Mouse (Mus musculus): ENCODE data around the gene Stoml2.

Stoml2 gene

DNA sequence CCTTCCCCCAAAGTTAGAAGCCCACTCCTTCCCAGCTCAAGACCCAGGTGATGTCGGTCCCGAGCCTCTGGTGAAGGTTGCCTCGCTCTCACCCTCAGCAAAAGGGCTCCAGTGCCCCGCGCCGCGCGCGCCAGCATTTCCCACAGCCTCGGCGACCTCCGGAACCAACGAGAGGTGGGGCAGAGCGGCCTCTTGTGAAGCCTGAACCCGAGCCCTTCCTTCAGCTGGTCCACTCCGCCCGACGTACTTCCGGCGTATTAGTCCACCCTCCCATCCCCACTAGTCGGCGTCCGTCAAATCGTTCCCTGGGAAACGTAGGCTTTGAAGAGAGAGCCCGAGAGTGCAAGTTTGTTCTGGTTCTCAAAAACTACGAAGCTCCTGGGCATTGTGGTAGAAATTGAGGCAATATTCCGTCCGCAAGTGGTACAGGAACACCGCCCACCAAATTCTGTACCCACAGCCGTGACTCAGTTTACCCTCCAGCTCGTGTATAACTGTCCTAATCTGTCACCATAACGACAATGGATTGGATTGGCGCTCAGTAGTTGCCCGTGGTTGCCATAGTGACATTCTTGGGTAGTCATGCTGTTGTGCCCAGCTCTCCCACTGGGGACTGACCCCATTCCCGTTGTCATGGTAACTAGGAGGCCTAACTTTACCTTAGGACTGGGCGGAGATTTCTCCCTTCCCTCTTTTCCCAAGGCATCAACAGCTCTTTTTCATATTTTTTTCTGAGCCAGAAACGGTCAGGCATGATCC is at the start of gene Stoml2:
Stoml2 (minus strand) TSS at position 474 of the 759 bp plus-strand sequence.
- in situ Hi-C loops (cut with MseI, MboI): no loop called here

DNA sequence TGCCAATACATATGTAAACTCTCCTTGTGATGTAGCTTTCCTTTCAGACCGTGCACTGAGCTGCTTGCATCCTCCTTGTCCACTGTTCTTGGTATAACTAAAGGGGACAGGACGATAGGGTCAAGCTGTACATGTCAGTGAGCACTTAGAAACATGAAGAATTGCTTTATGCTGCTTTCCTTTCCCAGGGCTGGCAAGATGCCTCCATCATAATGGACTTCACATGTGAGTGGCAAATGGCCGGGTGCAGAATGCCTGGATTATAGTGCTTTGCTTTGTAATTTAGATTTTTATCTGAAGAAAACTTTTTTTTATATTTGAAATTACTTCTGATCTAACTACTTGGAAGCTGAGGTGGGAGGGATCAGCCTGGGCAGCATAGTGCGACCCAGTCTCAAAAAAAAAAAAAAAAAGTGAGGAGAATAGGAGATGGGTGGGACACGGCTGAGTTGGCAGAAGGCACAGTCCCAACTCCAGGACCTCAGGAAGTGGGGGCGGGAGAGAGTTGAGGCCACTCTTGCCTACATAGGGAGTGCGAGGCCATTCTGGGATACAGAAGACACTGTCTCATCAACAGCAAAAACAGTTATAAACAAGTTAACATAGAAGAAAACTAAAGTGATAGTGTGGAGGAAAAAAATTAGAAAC is 46.7 kb upstream of the Stoml2 start:
- in situ Hi-C loops (cut with MseI, MboI): no loop called here

DNA sequence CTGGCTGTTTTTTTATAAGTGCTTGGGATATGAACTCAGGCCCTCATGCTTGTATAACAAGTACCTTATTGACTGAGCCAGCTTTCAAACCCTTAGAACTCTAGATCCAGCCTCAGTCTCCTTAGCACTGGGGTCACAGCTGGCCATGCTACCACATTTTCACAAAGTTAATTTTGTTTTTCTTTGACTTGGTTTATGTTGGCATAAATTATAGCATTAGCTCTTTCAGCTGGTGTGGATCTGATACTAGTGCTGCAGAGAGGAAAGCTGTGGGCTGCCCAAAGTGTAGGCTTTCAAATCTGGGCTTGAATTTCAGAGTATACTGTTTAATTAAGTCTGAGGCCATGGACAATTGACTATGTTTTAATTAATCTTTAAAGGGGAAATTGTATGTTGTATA is 43.4 kb upstream of the Stoml2 start:
- in situ Hi-C loops (cut with MseI, MboI): no loop called here

DNA sequence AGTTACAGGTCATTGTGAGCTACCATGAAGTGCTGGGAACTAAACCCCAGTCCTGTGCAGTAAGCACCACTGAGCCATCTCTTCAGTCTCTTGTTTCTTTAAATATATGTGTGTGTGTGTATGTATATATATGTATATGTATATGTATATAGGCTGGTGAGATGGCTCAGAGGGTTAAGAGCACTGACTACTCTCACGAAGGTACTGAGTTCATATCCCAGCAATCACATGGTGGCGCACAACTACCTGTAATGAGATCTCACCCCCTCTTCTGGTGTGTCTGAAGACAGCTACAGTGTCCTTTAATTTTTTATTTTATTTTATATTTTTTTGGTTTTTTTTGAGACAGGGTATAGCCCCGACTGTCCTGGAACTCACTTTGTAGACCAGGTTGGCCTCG is 34.0 kb upstream of the Stoml2 start:
- in situ Hi-C loops (cut with MseI, MboI): no loop called here

DNA sequence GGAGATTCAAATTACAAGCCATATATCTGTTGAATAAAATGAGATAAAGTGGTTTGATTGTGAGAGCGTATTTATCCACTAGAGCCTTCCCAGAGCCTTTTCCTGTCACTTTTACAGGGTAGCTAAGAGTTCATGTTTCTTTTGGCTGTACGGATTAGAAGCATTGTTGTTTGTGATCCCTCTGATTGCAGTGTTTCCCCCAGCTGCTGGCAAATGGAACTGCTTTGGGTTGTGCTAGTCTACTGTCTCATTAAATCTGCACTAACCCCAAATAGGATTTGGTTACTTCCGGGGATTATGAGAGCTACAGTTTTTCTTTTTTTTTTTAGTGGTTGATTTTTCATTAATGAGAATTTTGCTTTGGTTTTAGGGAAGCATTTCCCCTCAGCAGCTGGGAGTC is 28.8 kb upstream of the Stoml2 start:
- in situ Hi-C loops (cut with MseI, MboI): no loop called here

DNA sequence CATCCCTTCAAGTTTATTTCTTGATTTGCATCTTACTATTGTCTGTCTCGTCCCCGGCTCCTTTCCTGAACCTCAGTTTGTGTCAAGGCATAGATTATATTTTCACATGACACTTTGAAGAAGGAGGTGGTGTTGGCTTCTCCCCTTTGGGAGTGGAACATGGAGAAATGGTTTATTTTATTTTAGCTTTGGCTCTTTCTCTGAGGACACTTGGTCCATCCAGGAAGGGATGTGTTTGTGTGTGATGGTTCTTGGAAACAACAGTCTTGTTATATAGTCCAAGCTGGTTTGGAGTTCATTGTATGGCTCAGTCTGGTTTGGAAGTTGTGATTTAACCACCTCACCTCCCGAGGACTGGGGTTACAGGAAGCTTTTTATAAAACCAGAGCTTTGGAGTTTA is 28.2 kb upstream of the Stoml2 start:
- in situ Hi-C loops (cut with MseI, MboI): no loop called here

DNA sequence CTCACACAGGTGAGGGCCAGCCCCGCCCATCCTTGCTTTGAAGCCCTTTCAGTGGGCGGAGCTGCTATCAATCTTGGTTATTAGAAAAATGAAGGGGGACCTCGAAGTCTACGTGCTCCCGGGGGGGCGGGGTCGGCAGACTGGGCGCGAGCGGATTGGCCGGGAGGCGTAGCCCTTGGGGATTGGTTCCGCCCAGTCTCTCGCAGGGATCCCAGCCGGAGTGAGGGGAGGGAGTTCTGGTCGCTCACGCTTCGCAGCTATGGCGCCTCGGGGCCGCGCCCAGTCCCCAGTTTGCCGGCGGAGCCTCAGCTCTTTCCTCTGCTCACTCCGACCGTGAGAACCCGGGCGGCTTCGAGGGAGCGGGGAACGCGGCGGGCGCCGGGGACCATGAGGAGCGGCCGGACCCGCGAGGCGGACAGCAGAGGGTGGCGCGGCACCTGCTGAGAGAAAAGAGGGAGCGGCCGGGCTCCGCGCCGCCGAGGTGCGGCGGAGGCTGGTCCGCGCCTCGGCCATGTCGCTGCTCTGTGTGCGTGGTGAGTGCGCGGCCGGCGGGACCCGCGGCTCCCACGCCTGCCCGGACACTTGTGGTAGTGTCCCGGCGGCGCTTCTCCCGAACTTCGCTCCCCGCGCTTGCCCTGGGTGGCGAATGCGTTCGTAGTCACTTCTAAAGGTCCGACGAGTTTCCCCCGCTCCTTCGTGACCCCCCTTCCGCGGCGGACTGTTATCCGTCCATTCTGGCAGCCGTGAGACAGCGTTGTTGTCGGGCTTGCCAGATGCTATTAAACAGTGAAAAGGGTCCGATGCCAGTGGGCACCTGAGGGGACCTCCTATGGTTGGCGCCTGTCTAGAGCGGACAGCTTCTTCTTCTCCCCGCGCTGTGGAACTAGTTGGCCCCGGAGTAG is 27.5 kb upstream of the Stoml2 start, which contains the start of gene Unc13b:
Unc13b (plus strand) TSS at position 201 of the 902 bp plus-strand sequence.
- in situ Hi-C loops (cut with MseI, MboI): no loop called here

DNA sequence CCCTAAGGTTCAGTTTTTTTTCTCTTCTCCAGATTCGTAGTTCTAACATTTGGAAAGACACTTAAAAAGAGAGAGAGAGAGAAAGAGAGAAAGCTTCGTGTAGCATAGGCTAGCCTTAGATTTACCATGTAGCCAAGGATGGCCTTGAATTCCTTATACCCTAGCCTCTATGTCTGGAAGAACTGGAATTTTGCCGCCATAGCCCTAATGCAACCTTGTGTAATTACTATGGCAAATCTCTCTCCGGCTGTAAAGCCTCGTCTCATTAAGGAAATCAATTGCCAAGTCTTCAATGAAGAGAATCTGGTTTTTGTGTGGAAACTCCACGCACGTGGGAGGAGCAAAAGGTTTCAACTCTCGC is 26.9 kb upstream of the Stoml2 start:
- in situ Hi-C loops (cut with MseI, MboI): no loop called here

DNA sequence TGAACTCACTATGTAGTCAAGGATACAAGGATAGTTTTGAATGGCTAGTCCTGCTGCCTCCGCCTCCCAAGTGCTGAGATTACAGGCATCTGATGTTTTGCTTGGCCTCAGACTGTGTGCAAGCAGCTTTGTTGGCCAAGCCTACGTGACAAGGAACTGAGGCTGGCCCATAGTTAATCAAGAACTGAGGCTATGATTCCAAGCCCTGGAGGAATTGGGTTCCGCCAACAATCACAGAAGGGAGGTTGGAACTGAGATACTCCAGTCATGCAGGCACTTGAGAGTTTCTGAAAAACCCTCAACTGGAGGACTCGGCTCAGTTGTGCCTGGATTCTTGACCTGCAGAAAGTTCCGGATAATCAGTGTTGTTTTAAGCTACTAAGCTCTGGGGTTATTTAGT is 26.1 kb upstream of the Stoml2 start:
- in situ Hi-C loops (cut with MseI, MboI): no loop called here

DNA sequence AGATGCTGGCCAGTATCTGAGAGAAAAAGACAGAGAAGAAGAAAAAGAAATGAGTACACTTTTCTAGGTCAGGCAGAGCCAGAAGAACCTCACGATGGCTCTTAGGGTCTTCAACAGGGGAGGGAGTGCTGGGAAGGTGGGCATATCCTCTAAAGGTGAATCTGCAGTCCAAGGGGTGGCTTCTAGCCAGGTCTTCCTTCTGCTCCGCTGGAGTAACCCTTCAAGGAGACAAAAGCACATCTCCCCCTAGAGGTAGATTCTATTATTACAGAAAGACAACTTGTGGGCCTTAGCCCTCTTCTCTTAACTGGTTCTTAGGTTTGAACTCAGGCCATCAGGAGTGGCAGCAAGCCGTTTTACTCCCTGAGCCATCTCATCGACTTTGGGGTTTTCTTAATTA is 21.1 kb upstream of the Stoml2 start:
- in situ Hi-C loops (cut with MseI, MboI): no loop called here

DNA sequence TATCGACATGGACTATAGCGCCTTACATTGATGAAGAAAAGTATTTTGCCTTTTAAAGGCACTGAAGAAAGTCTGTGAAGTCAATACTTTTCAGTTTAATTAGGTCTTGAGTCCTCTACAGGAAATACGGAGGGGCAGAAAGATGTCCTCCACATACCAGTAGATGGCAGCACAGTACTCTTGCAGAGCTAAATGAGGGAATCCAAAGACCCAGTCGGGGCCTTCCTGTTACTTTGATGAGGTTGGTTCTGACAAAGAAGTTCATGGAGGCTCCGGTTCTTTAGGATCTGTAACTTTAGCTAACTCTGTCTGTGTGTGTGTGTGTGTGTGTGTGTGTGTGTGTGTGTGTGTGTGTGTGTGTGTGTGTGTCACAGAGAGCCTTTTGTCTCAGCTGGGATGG is 15.7 kb upstream of the Stoml2 start:
- in situ Hi-C loops (cut with MseI, MboI): no loop called here

DNA sequence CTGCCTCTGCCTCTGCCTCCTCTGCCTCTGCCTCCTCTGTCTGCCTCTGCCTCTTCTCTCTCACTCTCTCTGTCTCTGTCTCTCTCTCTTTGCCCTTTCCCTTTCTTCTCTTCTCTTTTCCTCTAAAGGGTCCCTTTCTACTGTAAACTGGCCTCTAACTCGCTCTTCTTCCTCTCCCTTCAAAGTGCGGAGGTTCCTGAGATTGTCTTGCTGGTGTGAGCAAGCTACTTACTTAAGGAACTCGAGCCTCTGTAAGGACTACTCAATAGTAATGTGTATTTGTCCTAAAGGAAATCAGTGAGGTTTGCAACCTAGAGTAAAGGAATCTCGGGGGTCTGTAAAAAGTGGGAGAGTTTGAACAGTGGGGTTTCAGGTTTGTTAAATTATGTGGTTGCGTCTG is 15.1 kb upstream of the Stoml2 start:
- in situ Hi-C loops (cut with MseI, MboI): no loop called here

DNA sequence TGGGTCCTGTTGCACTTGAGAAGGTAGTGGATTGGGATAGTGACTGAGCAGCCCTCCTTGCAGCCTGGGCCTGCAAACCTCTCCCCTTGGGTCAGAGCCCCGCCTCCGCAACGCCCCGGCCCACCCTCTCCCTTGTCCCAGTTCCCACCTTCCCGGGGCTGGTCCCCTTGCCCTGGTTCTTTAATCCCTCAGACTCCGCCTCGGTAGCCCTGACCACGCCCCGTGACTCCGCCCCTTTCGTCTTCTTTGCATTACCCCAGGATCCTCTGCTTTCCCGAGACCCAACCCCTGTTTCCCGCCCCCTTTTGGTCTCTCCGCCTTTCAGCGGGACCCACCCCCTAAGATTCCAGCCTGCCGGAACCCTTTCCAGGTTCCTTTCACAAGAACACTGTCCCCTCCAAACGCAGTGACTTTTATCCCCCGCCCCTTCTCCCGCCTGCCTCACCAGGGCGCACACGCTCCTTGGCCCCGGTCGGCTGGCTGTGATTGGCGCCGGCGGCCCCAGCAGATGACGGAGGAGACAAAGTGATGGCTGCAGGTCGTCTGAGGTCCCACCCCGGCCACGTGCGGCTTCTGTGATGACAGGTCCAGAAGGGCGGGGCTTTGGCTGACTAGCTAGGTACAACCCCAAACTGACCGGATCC is 14.3 kb upstream of the Stoml2 start, which contains the start of gene Fam214b:
Fam214b (minus strand) TSS at position 562 of the 644 bp plus-strand sequence.
- in situ Hi-C loops (cut with MseI, MboI): no loop called here

DNA sequence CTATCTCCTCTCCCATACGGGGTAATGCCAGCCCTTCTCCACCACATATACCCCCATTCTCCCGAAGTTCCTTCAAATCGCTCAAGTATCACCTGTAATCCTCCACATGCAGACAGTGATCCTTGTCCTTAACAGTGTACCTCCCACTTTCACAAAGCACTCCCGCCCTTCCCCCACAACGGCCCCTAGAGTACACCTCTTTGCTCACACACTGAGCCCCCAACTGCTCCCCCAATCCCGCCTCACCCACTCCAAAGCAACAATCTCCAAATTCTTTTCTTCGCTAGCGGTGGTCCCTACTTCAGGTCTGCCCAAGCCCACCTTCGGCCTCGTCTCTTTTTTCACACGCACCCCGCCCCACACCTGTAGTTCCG is 13.8 kb upstream of the Stoml2 start:
- in situ Hi-C loops (cut with MseI, MboI): no loop called here

DNA sequence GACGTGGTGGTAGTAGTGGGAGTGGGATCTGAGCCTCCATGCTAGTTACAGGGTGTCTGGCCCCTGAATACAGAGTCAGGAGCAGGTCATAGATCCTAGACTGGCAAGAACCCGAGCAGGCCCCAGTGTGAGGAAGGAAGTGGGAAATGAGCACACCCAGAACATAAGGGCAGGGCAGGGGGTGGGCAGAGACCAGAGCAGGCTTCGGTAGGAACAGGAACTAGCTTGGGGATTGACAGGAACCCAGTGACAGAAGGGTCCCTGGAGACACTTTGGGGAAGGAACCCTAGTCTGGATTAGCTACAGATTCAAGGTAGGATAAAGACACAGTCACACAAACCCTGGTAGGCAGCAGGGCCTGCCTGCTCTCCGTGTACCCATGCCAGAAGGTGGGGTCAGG is 13.2 kb upstream of the Stoml2 start:
- in situ Hi-C loops (cut with MseI, MboI): no loop called here

DNA sequence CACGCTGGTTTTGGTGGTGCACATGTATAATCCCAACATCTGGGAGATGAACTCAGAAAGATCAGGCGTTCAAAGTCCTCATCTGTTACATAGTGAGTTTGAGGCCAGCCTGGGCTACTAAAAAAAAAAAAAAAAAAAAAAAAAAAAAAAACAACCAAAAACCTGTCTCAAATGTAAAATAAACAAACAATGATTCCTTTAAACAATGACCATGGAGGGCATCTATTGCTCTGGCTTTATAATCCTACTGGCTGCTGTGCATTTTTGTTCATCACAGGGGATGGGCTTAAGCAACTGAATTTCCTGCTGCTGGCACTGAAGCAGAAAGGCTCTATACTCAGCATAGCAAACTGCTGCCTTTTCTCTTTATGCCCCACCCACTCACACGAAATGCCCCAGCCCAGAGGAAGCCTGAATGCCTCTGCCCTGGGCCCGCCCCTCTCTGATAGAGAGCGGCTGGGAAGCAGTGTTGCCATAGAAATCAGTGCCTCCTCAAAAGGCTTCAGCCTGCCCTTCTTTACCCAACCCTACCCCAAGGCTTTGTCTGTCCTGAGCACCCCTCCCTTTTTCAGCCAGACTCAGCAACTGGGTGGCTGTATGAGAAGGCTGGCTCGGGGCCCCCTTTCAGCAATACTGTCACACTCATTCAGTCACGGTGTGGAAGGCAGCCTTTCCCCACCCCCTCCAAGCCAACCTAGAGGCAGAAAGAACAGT is 12.3 kb upstream of the Stoml2 start:
- in situ Hi-C loops (cut with MseI, MboI): no loop called here

DNA sequence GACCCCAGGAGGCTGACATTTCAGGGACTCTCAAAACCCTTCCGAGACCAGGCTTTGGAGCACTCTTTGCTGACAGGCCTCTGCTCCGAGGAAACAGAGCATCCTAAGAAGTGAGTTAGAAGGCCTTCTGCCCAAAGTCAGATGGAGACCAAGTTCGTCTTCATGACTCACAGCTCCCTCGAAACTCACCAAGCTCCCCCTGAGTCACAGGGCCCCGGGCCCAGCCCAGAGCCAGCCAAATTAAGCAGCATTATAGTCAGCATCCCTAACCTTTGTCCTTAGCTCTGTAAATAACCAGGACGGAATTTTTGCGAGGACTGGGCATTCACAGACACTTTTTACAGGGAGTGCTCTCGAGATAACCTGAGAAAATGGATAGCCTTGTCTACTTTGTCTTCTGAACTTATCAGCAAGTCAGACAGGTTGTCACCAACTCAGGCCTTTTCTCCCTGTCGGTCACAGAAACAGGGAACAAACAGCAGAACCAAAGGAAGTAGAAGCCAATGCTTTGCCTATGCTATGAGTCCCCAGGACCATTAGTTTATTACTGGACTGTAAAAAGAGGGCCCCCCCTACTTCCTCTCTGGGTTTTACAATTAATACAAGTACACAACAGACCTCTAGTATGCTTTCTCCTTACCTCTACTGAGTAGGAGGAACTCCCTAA is 9.5 kb upstream of the Stoml2 start:
- in situ Hi-C loops (cut with MseI, MboI): no loop called here

DNA sequence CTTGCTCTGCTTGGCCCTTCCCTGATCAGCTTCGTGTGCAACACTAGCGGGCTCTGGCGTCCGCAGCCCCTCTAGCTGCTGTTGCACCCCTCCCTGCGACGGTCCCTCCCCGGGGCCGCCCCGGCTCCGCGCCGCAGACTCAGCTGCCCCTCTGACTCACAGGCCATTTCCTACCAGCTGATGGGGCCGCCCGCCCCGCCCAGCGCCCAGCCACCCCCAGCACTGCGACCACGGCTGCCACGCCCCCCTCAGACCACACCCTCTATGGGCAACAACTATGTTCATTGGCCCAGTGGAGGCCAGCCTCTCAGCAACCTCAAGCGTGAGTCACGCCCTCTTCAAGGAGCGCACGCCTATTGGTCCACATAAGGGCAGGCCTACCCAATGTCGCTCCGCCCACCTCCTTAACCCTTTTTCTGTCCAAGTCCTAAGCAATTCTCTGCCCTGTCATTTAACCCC is 8.6 kb upstream of the Stoml2 start:
- in situ Hi-C loops (cut with MseI, MboI): no loop called here

DNA sequence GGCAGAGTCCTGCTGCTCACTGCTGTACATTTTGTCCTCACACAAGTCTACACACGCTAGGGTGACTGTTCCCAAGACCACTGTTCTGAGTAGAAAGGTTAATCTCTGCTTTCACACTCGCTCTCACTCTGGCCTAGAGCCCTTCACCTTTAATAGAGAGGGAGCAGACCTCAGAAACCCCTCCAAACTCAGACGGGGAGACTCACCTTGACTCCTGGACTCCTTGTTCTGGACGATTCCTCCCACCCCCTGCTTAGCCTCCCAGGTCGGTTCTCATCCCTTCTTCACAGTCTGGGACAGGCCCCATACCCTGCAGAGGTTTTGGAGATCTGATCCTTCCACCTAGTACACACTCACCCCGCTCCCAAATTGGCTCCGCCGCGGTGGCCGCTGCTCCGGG is 8.1 kb upstream of the Stoml2 start:
- in situ Hi-C loops (cut with MseI, MboI): no loop called here
